Mouse (Mus musculus) limb, embryonic 10.5 days (tissue): Measurements from ENCODE around the gene Pbx2. TPM values are rescaled to one million over a fixed set of nuclear protein-coding genes. Genes with fewer than 3 reads are reported as not detected.

ENCODE experiments used
- DNase-seq: peaks from one replicate; pipeline ENCODE4 v3.0.0-alpha.2; 2017; ENCODE audit warnings: low spot score
- H3K27ac ChIP-seq: fragments of 300-500 bp; sonication (generic); 2 replicates; pipeline ENCODE4 v1.5.1; 2016; ENCODE audit warnings: mild to moderate bottlenecking
- H3K27me3 ChIP-seq: fragments of 300-500 bp; sonication (generic); 2 replicates; pipeline ENCODE4 v1.6.1; 2016; ENCODE audit warnings: low read depth, mild to moderate bottlenecking; ENCODE audit not compliant: poor library complexity, severe bottlenecking
- H3K36me3 ChIP-seq: fragments of 300-500 bp; sonication (generic); 2 replicates; pipeline ENCODE4 v1.6.1; 2016; ENCODE audit warnings: mild to moderate bottlenecking, moderate library complexity
- H3K4me1 ChIP-seq: fragments of 300-500 bp; sonication (generic); 2 replicates; pipeline ENCODE4 v1.6.1; 2016
- H3K4me3 ChIP-seq: fragments of 300-500 bp; sonication (generic); 2 replicates; pipeline ENCODE4 v1.5.1; 2016; ENCODE audit warnings: mild to moderate bottlenecking, moderate library complexity
- H3K9me3 ChIP-seq: fragments of 300-500 bp; sonication (generic); replicated peaks from 2 replicates; pipeline ENCODE4 v1.6.1; 2016; ENCODE audit warnings: mild to moderate bottlenecking
- WGBS: fragments of 180-500 bp; shearing (Covaris S2); methylation state at CpG from one replicate; pipeline ENCODE4 v1.1.7; 2016; 5-methylcytosine and 5-hydroxymethylcytosine counted together
- polyA plus RNA-seq: library from polyadenylated mRNA; unstranded; fragments of >200 nt; fragmentation: Nextera tagmentation; extraction: Ambion mirVana; gene quantifications from 2 replicates; pipeline ENCODE4 v1.2.1, GENCODE M21; 2016

The Pbx2 gene
- polyA plus RNA-seq, 1 experiment from 2014 or later = 22.5 TPM

- no peaks in the 10 kb centered on the region for H3K9me3 ChIP-seq
- H3K27ac ChIP-seq = no peak overlapping the region
- no peak overlapping the region for H3K4me3 ChIP-seq
- H3K36me3 ChIP-seq = no peaks in the 10 kb centered on the region
- 63% methylated on average over 3 of the region's 3 CpGs for WGBS
- H3K27me3 ChIP-seq = no peaks in the 10 kb centered on the region
- peaks cover 22% of the 10 kb centered on the region for H3K4me1 ChIP-seq
- DNase-seq = no peak
Observed at GRCm38 (mm10) chr17:34562595-34562994, 28.5 kb upstream of the Pbx2 start.

- Histone ChIP-seq H3K36me3 (no peaks in the 10 kb centered on the region), H3K4me1 (peaks cover 20% of the 10 kb centered on the region), H3K4me3 (no peak overlapping the region), H3K27ac (no peak overlapping the region), H3K9me3 (no peaks in the 10 kb centered on the region), H3K27me3 (no peaks in the 10 kb centered on the region)
- no peak for DNase-seq
- WGBS = 73% methylated on average over 11 of the region's 11 CpGs
Observed at GRCm38 (mm10) chr17:34563354-34563753, 27.7 kb upstream of the Pbx2 start.

- Histone ChIP-seq H3K27me3 (no peaks in the 10 kb centered on the region), H3K9me3 (no peaks in the 10 kb centered on the region), H3K4me1 (peaks cover 20% of the 10 kb centered on the region), H3K27ac (peak within 1 kb of the TSS; percentile 73), H3K4me3 (peak within 1 kb of the TSS; percentile 29), H3K36me3 (no peaks in the 10 kb centered on the region)
- DNase-seq = no peak
- 2% methylated on average over 6 of the region's 6 CpGs for WGBS
Observed at GRCm38 (mm10) chr17:34564003-34564421, 27.1 kb upstream of the Pbx2 start, which contains the start of gene Notch4. TSS of gene Notch4 (plus strand) at chr17:34564268.

- peak overlapping the region; percentile 73 for H3K27ac ChIP-seq
- no peaks in the 10 kb centered on the region for H3K36me3 ChIP-seq
- no peaks in the 10 kb centered on the region for H3K27me3 ChIP-seq
- no peaks in the 10 kb centered on the region for H3K9me3 ChIP-seq
- peak overlapping the region; percentile 29 for H3K4me3 ChIP-seq
- DNase-seq = no peak
- H3K4me1 ChIP-seq = peaks cover 20% of the 10 kb centered on the region
- 45% methylated on average over 3 of the region's 3 CpGs for WGBS
Observed at GRCm38 (mm10) chr17:34564796-34565195, 26.3 kb upstream of the Pbx2 start.

GRCm38 (mm10) chr17:34567311-34567710 lies 23.8 kb upstream of the Pbx2 start:
- H3K4me3 ChIP-seq = no peak overlapping the region
- H3K36me3 ChIP-seq = 0 out of 2 replicates have a peak, but pooled peaks cover 2% of the 10 kb centered on the region
- 68% methylated on average over 9 of the region's 9 CpGs for WGBS
- no peaks in the 10 kb centered on the region for H3K27me3 ChIP-seq
- no peaks in the 10 kb centered on the region for H3K9me3 ChIP-seq
- peaks cover 22% of the 10 kb centered on the region for H3K4me1 ChIP-seq
- H3K27ac ChIP-seq = no peak overlapping the region
- DNase-seq = no peak

- WGBS = 88% methylated on average over 13 of the region's 13 CpGs
- Histone ChIP-seq H3K36me3 (0 out of 2 replicates have a peak, but pooled peaks cover 2% of the 10 kb centered on the region), H3K27ac (no peak overlapping the region)
Observed at GRCm38 (mm10) chr17:34568421-34568820, 22.6 kb upstream of the Pbx2 start.

GRCm38 (mm10) chr17:34569919-34570318 lies 21.1 kb upstream of the Pbx2 start:
- H3K9me3 ChIP-seq = no peaks in the 10 kb centered on the region
- H3K4me3 ChIP-seq = no peak overlapping the region
- no peak for DNase-seq
- 0 out of 2 replicates have a peak, but pooled peaks cover 2% of the 10 kb centered on the region for H3K36me3 ChIP-seq
- no peaks in the 10 kb centered on the region for H3K27me3 ChIP-seq
- WGBS = 73% methylated on average over 4 of the region's 4 CpGs
- H3K4me1 ChIP-seq = peaks cover 13% of the 10 kb centered on the region
- 0 out of 2 replicates have a peak overlapping the region, but pooled peaks have one; percentile 16 for H3K27ac ChIP-seq

More at GRCm38 (mm10) chr17:34568421-34568820, 22.6 kb upstream of the Pbx2 start:
- Histone ChIP-seq H3K4me3 (no peak overlapping the region), H3K9me3 (no peaks in the 10 kb centered on the region), H3K27me3 (no peaks in the 10 kb centered on the region), H3K4me1 (peaks cover 24% of the 10 kb centered on the region)
- DNase-seq = no peak

GRCm38 (mm10) chr17:34571875-34572274 lies 19.2 kb upstream of the Pbx2 start:
- 0 out of 2 replicates have a peak overlapping the region, but pooled peaks have one; percentile 5 for H3K27ac ChIP-seq
- H3K36me3 ChIP-seq = 0 out of 2 replicates have a peak, but pooled peaks cover 2% of the 10 kb centered on the region
- peaks cover 9% of the 10 kb centered on the region; the same call in 1 of the 2 replicates for H3K4me1 ChIP-seq
- WGBS = 19% methylated on average over 5 of the region's 5 CpGs
- no peaks in the 10 kb centered on the region for H3K9me3 ChIP-seq
- H3K27me3 ChIP-seq = no peaks in the 10 kb centered on the region
- no peak for DNase-seq
- no peak overlapping the region for H3K4me3 ChIP-seq

- Histone ChIP-seq H3K36me3 (0 out of 2 replicates have a peak, but pooled peaks cover 2% of the 10 kb centered on the region), H3K27me3 (no peaks in the 10 kb centered on the region), H3K4me3 (no peak overlapping the region), H3K27ac (peak overlapping the region; percentile 5; the same call in 1 of the 2 replicates), H3K4me1 (peaks cover 9% of the 10 kb centered on the region; the same call in 1 of the 2 replicates), H3K9me3 (no peaks in the 10 kb centered on the region)
- WGBS = 17% methylated on average over 15 of the region's 15 CpGs
- no peak for DNase-seq
Observed at GRCm38 (mm10) chr17:34572361-34572760, 18.7 kb upstream of the Pbx2 start.

- no peak overlapping the region for H3K4me3 ChIP-seq
- WGBS = 74% methylated on average over 5 of the region's 5 CpGs
- no peak for DNase-seq
- H3K4me1 ChIP-seq = peaks cover 5% of the 10 kb centered on the region; the same call in 1 of the 2 replicates
- H3K27ac ChIP-seq = no peak overlapping the region
- H3K9me3 ChIP-seq = no peaks in the 10 kb centered on the region
- H3K27me3 ChIP-seq = no peaks in the 10 kb centered on the region
- 0 out of 2 replicates have a peak, but pooled peaks cover under 1% of the 10 kb centered on the region for H3K36me3 ChIP-seq
Observed at GRCm38 (mm10) chr17:34576577-34576976, 14.5 kb upstream of the Pbx2 start.

- H3K27ac ChIP-seq = no peak overlapping the region
- WGBS = 91% methylated on average over 3 of the region's 3 CpGs
- no peak overlapping the region for H3K4me3 ChIP-seq
- H3K36me3 ChIP-seq = no peaks in the 10 kb centered on the region
- H3K9me3 ChIP-seq = no peaks in the 10 kb centered on the region
- 0 out of 2 replicates have a peak, but pooled peaks cover under 1% of the 10 kb centered on the region for H3K4me1 ChIP-seq
- DNase-seq = no peak
- no peaks in the 10 kb centered on the region for H3K27me3 ChIP-seq
Observed at GRCm38 (mm10) chr17:34578070-34578469, 13.0 kb upstream of the Pbx2 start.

- WGBS = 82% methylated on average over 12 of the region's 12 CpGs
Observed at GRCm38 (mm10) chr17:34582528-34582927, 8.5 kb upstream of the Pbx2 start.

GRCm38 (mm10) chr17:34583397-34583796 lies 7.7 kb upstream of the Pbx2 start:
- H3K36me3 ChIP-seq = no peaks in the 10 kb centered on the region
- peaks cover 40% of the 10 kb centered on the region for H3K4me1 ChIP-seq
- DNase-seq = no peak
- H3K27me3 ChIP-seq = no peaks in the 10 kb centered on the region
- 66% methylated on average over 7 of the region's 7 CpGs for WGBS
- no peaks in the 10 kb centered on the region for H3K9me3 ChIP-seq
- no peak overlapping the region for H3K4me3 ChIP-seq
- peak overlapping the region; percentile 48; the same call in 1 of the 2 replicates for H3K27ac ChIP-seq

More at GRCm38 (mm10) chr17:34582528-34582927, 8.5 kb upstream of the Pbx2 start:
- Histone ChIP-seq H3K27ac (peak overlapping the region; percentile 51; the same call in 1 of the 2 replicates), H3K9me3 (no peaks in the 10 kb centered on the region), H3K27me3 (no peaks in the 10 kb centered on the region), H3K4me1 (peaks cover 33% of the 10 kb centered on the region), H3K4me3 (no peak overlapping the region), H3K36me3 (no peaks in the 10 kb centered on the region)
- no peak for DNase-seq
